Mouse (Mus musculus): ENCODE results near the gene Ppdpf. TPM values are rescaled to one million over a fixed set of nuclear protein-coding genes. Genes with fewer than 3 reads are reported as not detected.

Ppdpf gene
- total and polyA plus RNA-seq, 3 experiments = 60.0 to 113 (median 71.2) TPM

DNA sequence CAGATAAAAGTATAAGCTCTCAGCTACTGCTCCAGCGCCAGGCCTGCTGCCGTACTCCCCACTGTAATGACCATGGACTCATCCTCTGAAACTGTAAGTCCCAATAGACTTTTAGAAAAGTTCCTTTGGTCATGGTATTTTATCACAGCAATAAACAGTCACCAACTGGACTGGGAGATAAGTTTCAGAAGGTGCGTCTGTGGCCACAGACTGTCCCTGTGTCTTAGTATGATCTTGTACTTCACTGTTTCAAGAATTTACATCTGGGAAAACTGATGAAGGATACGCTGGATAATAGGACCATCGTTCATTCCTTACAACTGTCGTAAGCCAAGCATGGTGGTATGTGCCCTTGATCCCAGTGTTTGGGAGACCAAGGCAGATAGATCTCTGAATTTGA is 29.0 kb downstream of the Ppdpf start:
- H3K4me2 ChIP-seq (ENCODE audit: insufficient read depth, low read depth, poor library complexity, severe bottlenecking) = no peak overlapping the region
- H3K27ac ChIP-seq (ENCODE audit: insufficient read depth, low read depth) = no peak overlapping the region
- in situ Hi-C loops (cut with MboI; ENCODE audit: low pct_ligation_motif_present, low pct_unique_long_range_greater_than_20kb, low sequenced_read_pairs) = no loop called here
- TF ChIP-seq ZNF384 (IDR thresholded peaks at IDR 0.05; ENCODE audit: low read depth, low read length) (no peak), GABPA (IDR thresholded peaks at IDR 0.05; ENCODE audit: insufficient replicate concordance, low read depth, low read length) (no peak), JUND (conservative IDR thresholded peaks at IDR 0.05; ENCODE audit: low read depth, low read length) (no peak), ZC3H11A (IDR thresholded peaks at IDR 0.05; ENCODE audit: low read depth, low read length) (no peak), POLR2A (IDR thresholded peaks at IDR 0.05; ENCODE audit: low read depth, low read length) (no peak), POLR2AphosphoS2 (IDR thresholded peaks at IDR 0.05; ENCODE audit: low read depth, low read length) (no peak), NELFE (IDR thresholded peaks at IDR 0.05; ENCODE audit: low read depth, low read length) (no peak), E2F4 (IDR thresholded peaks at IDR 0.05; ENCODE audit: insufficient replicate concordance, low read depth, low read length) (no peak), CTCF (conservative IDR thresholded peaks at IDR 0.05 in 1 of 2, IDR thresholded peaks at IDR 0.05 in 1 of 2; ENCODE audit: low read depth in 2 of 2, low read length in 2 of 2) (no peak), MAFK (IDR thresholded peaks at IDR 0.05; ENCODE audit: insufficient replicate concordance, low read length) (no peak), PAX5 (IDR thresholded peaks at IDR 0.05; ENCODE audit: low read length) (no peak), SIN3A (IDR thresholded peaks at IDR 0.05; ENCODE audit: low read length) (no peak), CHD1 (IDR thresholded peaks at IDR 0.05; ENCODE audit: low read depth, low read length) (no peak), MXI1 (IDR thresholded peaks at IDR 0.05; ENCODE audit: low read depth, low read length) (no peak), JUN (IDR thresholded peaks at IDR 0.05; ENCODE audit: insufficient read depth, low read depth, low read length) (no peak), ETS1 (conservative IDR thresholded peaks at IDR 0.05; ENCODE audit: low read depth, low read length) (no peak), TCF12 (IDR thresholded peaks at IDR 0.05; ENCODE audit: low read depth, low read length) (no peak)
- DNase-seq (ENCODE audit: extremely low read depth) = no peak
- no peaks in the 10 kb centered on the region for H3K9me3 ChIP-seq (replicated peaks; ENCODE audit: low read length)
- no peak overlapping the region for H3K9ac ChIP-seq (ENCODE audit: insufficient read depth, low read depth)
- no peaks in the 10 kb centered on the region for H3K79me2 ChIP-seq (replicated peaks; ENCODE audit: control insufficient read depth, extremely low read depth, insufficient read depth, poor library complexity, severe bottlenecking)
- H3K36me3 ChIP-seq (replicated peaks in 1 of 2; ENCODE audit: control insufficient read depth in 1 of 2, insufficient read depth in 1 of 2, low read length in 1 of 2) = no peaks in the 10 kb centered on the region
- dilution Hi-C loops (cut with MboI; ENCODE audit: extremely low pct_ligation_motif_present, extremely low pct_unique_long_range_greater_than_20kb, low sequenced_read_pairs) = no loop called here
- no peaks in the 10 kb centered on the region for H3K27me3 ChIP-seq (replicated peaks)
- H3K4me3 ChIP-seq (replicated peaks in 1 of 3; ENCODE audit: low read depth in 2 of 3, low read length in 2 of 3, poor library complexity in 1 of 3) = no peak overlapping the region
- H3K4me1 ChIP-seq (ENCODE audit: control insufficient read depth in 1 of 2, insufficient read depth in 2 of 2) = peaks cover 13% of the 10 kb centered on the region in 2 experiments

GRCm38 (mm10) chr2:181218881-181219485 is 31.9 kb downstream of the Ppdpf start:
- in situ Hi-C loops (cut with MboI; ENCODE audit: low pct_ligation_motif_present, low pct_unique_long_range_greater_than_20kb, low sequenced_read_pairs) = no loop called here
- peaks cover 0 to 15% of the 10 kb centered on the region in 2 experiments for H3K36me3 ChIP-seq (replicated peaks in 1 of 2; ENCODE audit: control insufficient read depth in 1 of 2, insufficient read depth in 1 of 2, low read length in 1 of 2)
- no peaks in the 10 kb centered on the region for H3K27me3 ChIP-seq (replicated peaks)
- peaks cover 8 to 16% of the 10 kb centered on the region in 2 experiments for H3K4me1 ChIP-seq (ENCODE audit: control insufficient read depth in 1 of 2, insufficient read depth in 2 of 2)
- dilution Hi-C loops (cut with MboI; ENCODE audit: extremely low pct_ligation_motif_present, extremely low pct_unique_long_range_greater_than_20kb, low sequenced_read_pairs) = no loop called here
- no peak overlapping the region for H3K9ac ChIP-seq (ENCODE audit: insufficient read depth, low read depth)
- H3K79me2 ChIP-seq (replicated peaks; ENCODE audit: control insufficient read depth, extremely low read depth, insufficient read depth, poor library complexity, severe bottlenecking) = no peaks in the 10 kb centered on the region
- DNase-seq (ENCODE audit: extremely low read depth) = no peak
- TF ChIP-seq ELF1 (IDR thresholded peaks at IDR 0.05; ENCODE audit: low read depth, low read length) = no peak
- no peak for TF ChIP-seq RAD21 (IDR thresholded peaks at IDR 0.05; ENCODE audit: low read depth, low read length)
- TF ChIP-seq TCF12 (IDR thresholded peaks at IDR 0.05; ENCODE audit: low read depth, low read length) = no peak
- TF ChIP-seq NELFE (IDR thresholded peaks at IDR 0.05; ENCODE audit: low read depth, low read length) = no peak
- TF ChIP-seq TBP (conservative IDR thresholded peaks at IDR 0.05; ENCODE audit: low read depth, low read length) = no peak
- no peak for TF ChIP-seq ZC3H11A (IDR thresholded peaks at IDR 0.05; ENCODE audit: low read depth, low read length)
- no peak overlapping the region for H3K4me2 ChIP-seq (ENCODE audit: insufficient read depth, low read depth, poor library complexity, severe bottlenecking)
- no peaks in the 10 kb centered on the region for H3K9me3 ChIP-seq (replicated peaks; ENCODE audit: low read length)
- H3K27ac ChIP-seq (ENCODE audit: insufficient read depth, low read depth) = no peak overlapping the region
- no peak overlapping the region for H3K4me3 ChIP-seq (replicated peaks in 1 of 3; ENCODE audit: low read depth in 2 of 3, low read length in 2 of 3, poor library complexity in 1 of 3)
